Comparison of ENCODE assay signal across 8 mouse cellular contexts in genomic region chr6:54428850-54429446, GRCm38 (mm10). TPM values are rescaled to one million over a fixed set of nuclear protein-coding genes. Genes with fewer than 3 reads are reported as not detected.
DNase-seq lines count a peak whose midpoint lies in the region; ATAC-seq and TF ChIP-seq lines count a peak whose summit lies in the region.

No protein-coding gene starts in this region.

- peak overlapping the region; percentile 94 for H3K4me2 ChIP-seq in neural tube, embryonic 11.5 days (ENCODE audit: low read depth)
- peak overlapping the region; percentile 89 for H3K4me2 ChIP-seq in liver, embryonic 11.5 days
- H3K4me2 ChIP-seq in stomach, postnatal 0 days (replicated peaks; ENCODE audit: low read depth) = peak overlapping the region; percentile 86

- TF ChIP-seq CTCF in stomach, postnatal 0 days (IDR thresholded peaks at IDR 0.05; ENCODE audit: low read depth) = no peak

- H3K27me3 ChIP-seq in neural tube, embryonic 11.5 days (ENCODE audit: control insufficient read depth, insufficient read depth, low read length) = peaks cover 20% of the 10 kb centered on the region
- H3K27me3 ChIP-seq in liver, embryonic 11.5 days (replicated peaks; ENCODE audit: control insufficient read depth, insufficient read depth, low read length) = peaks cover 42% of the 10 kb centered on the region
- H3K27me3 ChIP-seq in stomach, postnatal 0 days (ENCODE audit: control insufficient read depth, insufficient read depth, low read length) = no peaks in the 10 kb centered on the region; the same call in 1 of the 2 replicates

- H3K9me3 ChIP-seq in neural tube, embryonic 11.5 days (ENCODE audit: control insufficient read depth, low read length) = no peaks in the 10 kb centered on the region
- no peaks in the 10 kb centered on the region for H3K9me3 ChIP-seq in liver, embryonic 11.5 days (ENCODE audit: control insufficient read depth, low read length)
- no peaks in the 10 kb centered on the region for H3K9me3 ChIP-seq in stomach, postnatal 0 days (ENCODE audit: control insufficient read depth, low read length)

- H3K36me3 ChIP-seq in neural tube, embryonic 11.5 days (ENCODE audit: control insufficient read depth, insufficient read depth, low read length) = no peaks in the 10 kb centered on the region
- H3K36me3 ChIP-seq in liver, embryonic 11.5 days (ENCODE audit: control insufficient read depth, insufficient read depth, low read length) = no peaks in the 10 kb centered on the region
- no peaks in the 10 kb centered on the region for H3K36me3 ChIP-seq in stomach, postnatal 0 days (ENCODE audit: control insufficient read depth, insufficient read depth, low read length)

- H3K27ac ChIP-seq in neural tube, embryonic 11.5 days (ENCODE audit: low read depth, low read length) = no peak overlapping the region
- no peak overlapping the region for H3K27ac ChIP-seq in liver, embryonic 11.5 days (ENCODE audit: low read depth, low read length)
- no peak overlapping the region for H3K27ac ChIP-seq in stomach, postnatal 0 days (replicated peaks)

- peak; percentile 48; the same call in 1 of the 2 replicates for ATAC-seq in neural tube, embryonic 11.5 days (ENCODE audit: insufficient read depth, low FRiP score, low TSS enrichment)
- ATAC-seq in liver, embryonic 11.5 days (replicated peaks; ENCODE audit: low FRiP score) = no peak
- no peak for ATAC-seq in stomach, postnatal 0 days (ENCODE audit: low FRiP score, low TSS enrichment)

- TF ChIP-seq EP300 in stomach, postnatal 0 days (optimal IDR thresholded peaks at IDR 0.05) = no peak

- H3K4me1 ChIP-seq in neural tube, embryonic 11.5 days (ENCODE audit: control insufficient read depth, insufficient read depth, low read length) = peaks cover 6% of the 10 kb centered on the region
- peaks cover 2% of the 10 kb centered on the region; the same call in 1 of the 2 replicates for H3K4me1 ChIP-seq in liver, embryonic 11.5 days (replicated peaks; ENCODE audit: control insufficient read depth, insufficient read depth, low read length)
- no peaks in the 10 kb centered on the region for H3K4me1 ChIP-seq in stomach, postnatal 0 days (replicated peaks; ENCODE audit: control insufficient read depth, insufficient read depth)

- WGBS in neural tube, embryonic 11.5 days = 7% methylated on average over 14 of the region's 14 CpGs
- 14% methylated on average over 14 of the region's 14 CpGs for WGBS in liver, embryonic 11.5 days
- 6% methylated on average over 14 of the region's 14 CpGs for WGBS in stomach, postnatal 0 days

- H3K4me3 ChIP-seq in neural tube, embryonic 11.5 days (ENCODE audit: low read depth, low read length) = peak overlapping the region; percentile 57
- peak overlapping the region; percentile 51 for H3K4me3 ChIP-seq in liver, embryonic 11.5 days (ENCODE audit: low read depth, low read length)
- peak overlapping the region; percentile 45 for H3K4me3 ChIP-seq in stomach, postnatal 0 days (ENCODE audit: low read depth, low read length)

- peak; percentile 12 for DNase-seq in cerebellum, adult 11-12 months
- no peak for DNase-seq in cerebellum, adult 9-11 months
- no peak for DNase-seq in neural tube, embryonic 11.5 days (ENCODE audit: low spot score)
- no peak for DNase-seq in neural tube, embryonic 10.5 days (ENCODE audit: extremely low spot score, low spot score)
- DNase-seq in liver, embryonic 11.5 days (ENCODE audit: low spot score) = no peak
- peak; percentile 22 for DNase-seq in stomach, postnatal 0 days (ENCODE audit: low spot score)
- no peak for DNase-seq in ovary, postnatal 10 days (ENCODE audit: low spot score)
- DNase-seq in left cerebral cortex, adult 11 months (ENCODE audit: low spot score) = no peak

- H3K9ac ChIP-seq in neural tube, embryonic 11.5 days (ENCODE audit: low read length) = peak overlapping the region; percentile 61
- H3K9ac ChIP-seq in liver, embryonic 11.5 days (ENCODE audit: low read depth, low read length) = no peak overlapping the region
- H3K9ac ChIP-seq in stomach, postnatal 0 days (ENCODE audit: low read length) = peak overlapping the region; percentile 51; the same call in 1 of the 2 replicates

RNA-seq across cellular contexts. Expression of gene Wipf3, which starts 0.5 kb away (rescaled TPM):
- polyA plus RNA-seq in neural tube, embryonic 11.5 days (2014; fragmentation: Nextera tagmentation; extraction: Ambion mirVana) = 0.34 and 0.80 TPM in 2 replicates
- polyA plus RNA-seq in liver, embryonic 11.5 days (2014; fragmentation: Nextera tagmentation; extraction: Ambion mirVana) = 0.26 and 0.47 TPM in 2 replicates
- polyA plus RNA-seq in stomach, postnatal 0 days (2015; fragmentation: Nextera tagmentation; extraction: Ambion mirVana) = 0.32 and 0.52 TPM in 2 replicates

Comparison
In these comparisons a context has a peak if more than half of its experiments do, and no peak if none do; other contexts are left out.
1. DNase-seq: peak in cerebellum, adult 11-12 months (single experiment) and stomach, postnatal 0 days (single experiment); none in cerebellum, adult 9-11 months (single experiment), neural tube, embryonic 11.5 days (single experiment), neural tube, embryonic 10.5 days (single experiment), liver, embryonic 11.5 days (single experiment), ovary, postnatal 10 days (single experiment) and left cerebral cortex, adult 11 months (single experiment).
2. Peak in every context shown above with its lines, with median percentiles within 50 percentile points of each other: H3K4me2 ChIP-seq and H3K4me3 ChIP-seq.